Mouse (Mus musculus): ENCODE measurements at regions not wholly inside any gene's neighbourhood (a gene's known extent, or its start where the extent isn't known, plus 50 kb on each side); places are given as distances from the start of the nearest gene placed in this dataset.
"Not testable (repeated sequence)": the region's sequence is repeated elsewhere in the genome, so short reads cannot be mapped to it uniquely, and the experiment has no call there.

- not testable (repeated sequence) for H3K4me3 ChIP-seq (ENCODE audit: low read depth, low read length); ATAC-seq (ENCODE audit: insufficient read depth, low FRiP score, low TSS enrichment)
- WGBS, result 82% methylated on average over 1 of the region's 1 CpGs
These were observed 545.3 kb upstream of the Gje1 start for GRCm38 (mm10) chr10:15263337-15263736.

GRCm38 (mm10) chr10:15262282-15262681 is 544.3 kb upstream of the Gje1 start:
- not testable (repeated sequence) for H3K27ac ChIP-seq (ENCODE audit: low read depth, low read length); H3K4me2 ChIP-seq (ENCODE audit: low read depth); H3K4me3 ChIP-seq (ENCODE audit: low read depth, low read length); H3K9me3 ChIP-seq (ENCODE audit: control insufficient read depth, low read length); H3K27me3 ChIP-seq (ENCODE audit: control insufficient read depth, insufficient read depth, low read length); H3K36me3 ChIP-seq (ENCODE audit: control insufficient read depth, insufficient read depth, low read length); H3K9ac ChIP-seq (ENCODE audit: low read length); H3K4me1 ChIP-seq (ENCODE audit: control insufficient read depth, insufficient read depth, low read length); DNase-seq (ENCODE audit: low spot score); ATAC-seq (ENCODE audit: insufficient read depth, low FRiP score, low TSS enrichment)
- WGBS, result 81% methylated on average over 7 of the region's 7 CpGs

More at GRCm38 (mm10) chr10:15263337-15263736, 545.3 kb upstream of the Gje1 start:
- H3K27ac ChIP-seq (ENCODE audit: low read depth, low read length); H3K36me3 ChIP-seq (ENCODE audit: control insufficient read depth, insufficient read depth, low read length); H3K27me3 ChIP-seq (ENCODE audit: control insufficient read depth, insufficient read depth, low read length); H3K9me3 ChIP-seq (ENCODE audit: control insufficient read depth, low read length); H3K4me2 ChIP-seq (ENCODE audit: low read depth); H3K4me1 ChIP-seq (ENCODE audit: control insufficient read depth, insufficient read depth, low read length); DNase-seq (ENCODE audit: low spot score); H3K9ac ChIP-seq (ENCODE audit: low read length): not testable (repeated sequence)

- 84% methylated on average over 2 of the region's 2 CpGs for WGBS
- no peak overlapping the region for H3K27ac ChIP-seq (ENCODE audit: low read depth, low read length)
- no peaks in the 10 kb centered on the region for H3K36me3 ChIP-seq (ENCODE audit: control insufficient read depth, insufficient read depth, low read length)
- ATAC-seq (ENCODE audit: insufficient read depth, low FRiP score, low TSS enrichment), result no peak
- H3K9me3 ChIP-seq (ENCODE audit: control insufficient read depth, low read length), result no peaks in the 10 kb centered on the region
- no peak overlapping the region for H3K9ac ChIP-seq (ENCODE audit: low read length)
- DNase-seq (ENCODE audit: low spot score), result no peak
- no peak overlapping the region for H3K4me3 ChIP-seq (ENCODE audit: low read depth, low read length)
- H3K4me2 ChIP-seq (ENCODE audit: low read depth), result no peak overlapping the region
- H3K27me3 ChIP-seq (ENCODE audit: control insufficient read depth, insufficient read depth, low read length), result no peaks in the 10 kb centered on the region
- no peaks in the 10 kb centered on the region for H3K4me1 ChIP-seq (ENCODE audit: control insufficient read depth, insufficient read depth, low read length)
These were observed 531.5 kb upstream of the Gje1 start for GRCm38 (mm10) chr10:15249402-15250086.

GRCm38 (mm10) chr10:15248899-15249298 is 530.9 kb upstream of the Gje1 start:
- Histone ChIP-seq H3K27ac (ENCODE audit: low read depth, low read length) (no peak overlapping the region), H3K9me3 (ENCODE audit: control insufficient read depth, low read length) (no peaks in the 10 kb centered on the region), H3K27me3 (ENCODE audit: control insufficient read depth, insufficient read depth, low read length) (no peaks in the 10 kb centered on the region), H3K4me2 (ENCODE audit: low read depth) (no peak overlapping the region), H3K4me3 (ENCODE audit: low read depth, low read length) (no peak overlapping the region), H3K9ac (ENCODE audit: low read length) (no peak overlapping the region), H3K36me3 (ENCODE audit: control insufficient read depth, insufficient read depth, low read length) (no peaks in the 10 kb centered on the region), H3K4me1 (ENCODE audit: control insufficient read depth, insufficient read depth, low read length) (no peaks in the 10 kb centered on the region)
- DNase-seq (ENCODE audit: low spot score) (no peak), ATAC-seq (ENCODE audit: insufficient read depth, low FRiP score, low TSS enrichment) (no peak)
- 91% methylated on average over 3 of the region's 3 CpGs for WGBS

- Histone ChIP-seq H3K4me1 (ENCODE audit: control insufficient read depth, insufficient read depth, low read length) (no peaks in the 10 kb centered on the region), H3K36me3 (ENCODE audit: control insufficient read depth, insufficient read depth, low read length) (no peaks in the 10 kb centered on the region), H3K4me2 (ENCODE audit: low read depth) (no peak overlapping the region), H3K9me3 (ENCODE audit: control insufficient read depth, low read length) (no peaks in the 10 kb centered on the region), H3K4me3 (ENCODE audit: low read depth, low read length) (no peak overlapping the region), H3K9ac (ENCODE audit: low read length) (no peak overlapping the region), H3K27ac (ENCODE audit: low read depth, low read length) (no peak overlapping the region), H3K27me3 (ENCODE audit: control insufficient read depth, insufficient read depth, low read length) (no peaks in the 10 kb centered on the region)
- ATAC-seq (ENCODE audit: insufficient read depth, low FRiP score, low TSS enrichment) (no peak), DNase-seq (ENCODE audit: low spot score) (no peak)
- WGBS, result 78% methylated on average over 6 of the region's 6 CpGs
These were observed 526.6 kb upstream of the Gje1 start for GRCm38 (mm10) chr10:15244376-15245262.

- no peaks in the 10 kb centered on the region for H3K4me1 ChIP-seq (ENCODE audit: control insufficient read depth, insufficient read depth, low read length)
- H3K36me3 ChIP-seq (ENCODE audit: control insufficient read depth, insufficient read depth, low read length), result no peaks in the 10 kb centered on the region
- 59% methylated on average over 2 of the region's 2 CpGs for WGBS
- H3K4me3 ChIP-seq (ENCODE audit: low read depth, low read length), result no peak overlapping the region
- H3K27me3 ChIP-seq (ENCODE audit: control insufficient read depth, insufficient read depth, low read length), result no peaks in the 10 kb centered on the region
- H3K27ac ChIP-seq (ENCODE audit: low read depth, low read length), result no peak overlapping the region
- DNase-seq (ENCODE audit: low spot score) (no peak), ATAC-seq (ENCODE audit: insufficient read depth, low FRiP score, low TSS enrichment) (no peak)
- no peak overlapping the region for H3K4me2 ChIP-seq (ENCODE audit: low read depth)
- no peak overlapping the region for H3K9ac ChIP-seq (ENCODE audit: low read length)
- no peaks in the 10 kb centered on the region for H3K9me3 ChIP-seq (ENCODE audit: control insufficient read depth, low read length)
These were observed 525.4 kb upstream of the Gje1 start for GRCm38 (mm10) chr10:15243460-15243859.

- no peak overlapping the region for H3K9ac ChIP-seq (ENCODE audit: low read length)
- H3K27ac ChIP-seq (ENCODE audit: low read depth, low read length), result no peak overlapping the region
- no peak overlapping the region for H3K4me3 ChIP-seq (ENCODE audit: low read depth, low read length)
- no peak for ATAC-seq (ENCODE audit: insufficient read depth, low FRiP score, low TSS enrichment)
- no peak overlapping the region for H3K4me2 ChIP-seq (ENCODE audit: low read depth)
- H3K36me3 ChIP-seq (ENCODE audit: control insufficient read depth, insufficient read depth, low read length), result no peaks in the 10 kb centered on the region
- DNase-seq (ENCODE audit: low spot score), result no peak
- no peaks in the 10 kb centered on the region for H3K27me3 ChIP-seq (ENCODE audit: control insufficient read depth, insufficient read depth, low read length)
- 80% methylated on average over 3 of the region's 3 CpGs for WGBS
- no peaks in the 10 kb centered on the region for H3K9me3 ChIP-seq (ENCODE audit: control insufficient read depth, low read length)
- no peaks in the 10 kb centered on the region for H3K4me1 ChIP-seq (ENCODE audit: control insufficient read depth, insufficient read depth, low read length)
These were observed 500.9 kb upstream of the Gje1 start for GRCm38 (mm10) chr10:15218883-15219282.

DNA sequence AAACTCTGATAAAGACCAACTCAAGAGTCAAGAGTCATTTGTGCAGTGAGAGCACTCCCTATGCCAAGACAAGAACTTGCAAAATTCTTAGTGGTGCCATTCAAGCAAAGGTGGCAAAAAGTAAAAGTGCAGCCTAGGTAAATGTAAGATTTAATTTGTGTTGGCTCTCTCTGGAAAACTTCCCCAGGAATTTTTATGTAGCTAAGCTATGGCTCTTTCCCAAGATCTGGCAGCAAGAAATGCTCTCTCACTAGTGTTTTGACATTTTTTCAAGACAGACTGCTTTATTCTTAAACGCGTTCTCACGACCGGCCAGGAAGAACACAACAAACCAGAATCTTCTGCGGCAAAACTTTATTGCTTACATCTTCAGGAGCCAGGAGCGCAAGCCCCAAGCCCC is 461.6 kb upstream of the Gje1 start:
- no peak for DNase-seq (ENCODE audit: low spot score)
- no peak overlapping the region for H3K4me3 ChIP-seq (ENCODE audit: low read depth, low read length)
- WGBS, result 94% methylated on average over 6 of the region's 6 CpGs
- no peaks in the 10 kb centered on the region for H3K36me3 ChIP-seq (ENCODE audit: control insufficient read depth, insufficient read depth, low read length)
- no peak overlapping the region for H3K4me2 ChIP-seq (ENCODE audit: low read depth)
- H3K4me1 ChIP-seq (ENCODE audit: control insufficient read depth, insufficient read depth, low read length), result no peaks in the 10 kb centered on the region
- no peaks in the 10 kb centered on the region for H3K27me3 ChIP-seq (ENCODE audit: control insufficient read depth, insufficient read depth, low read length)
- ATAC-seq (ENCODE audit: insufficient read depth, low FRiP score, low TSS enrichment), result no peak
- no peak overlapping the region for H3K9ac ChIP-seq (ENCODE audit: low read length)
- no peak overlapping the region for H3K27ac ChIP-seq (ENCODE audit: low read depth, low read length)
- no peaks in the 10 kb centered on the region for H3K9me3 ChIP-seq (ENCODE audit: control insufficient read depth, low read length)

GRCm38 (mm10) chr10:15174421-15174820 is 456.4 kb upstream of the Gje1 start:
- Histone ChIP-seq H3K27me3 (ENCODE audit: control insufficient read depth, insufficient read depth, low read length) (no peaks in the 10 kb centered on the region), H3K9me3 (ENCODE audit: control insufficient read depth, low read length) (no peaks in the 10 kb centered on the region), H3K9ac (ENCODE audit: low read length) (no peak overlapping the region), H3K4me1 (ENCODE audit: control insufficient read depth, insufficient read depth, low read length) (no peaks in the 10 kb centered on the region), H3K36me3 (ENCODE audit: control insufficient read depth, insufficient read depth, low read length) (no peaks in the 10 kb centered on the region), H3K4me3 (ENCODE audit: low read depth, low read length) (no peak overlapping the region), H3K27ac (ENCODE audit: low read depth, low read length) (no peak overlapping the region), H3K4me2 (ENCODE audit: low read depth) (no peak overlapping the region)
- ATAC-seq (ENCODE audit: insufficient read depth, low FRiP score, low TSS enrichment) (no peak), DNase-seq (ENCODE audit: low spot score) (no peak)
- 81% methylated on average over 1 of the region's 1 CpGs for WGBS

All from neural tube, embryonic 11.5 days (tissue).